Mouse (Mus musculus) testis, adult 2 months (tissue): Measurements from ENCODE around the gene Xrcc1. TPM values are rescaled to one million over a fixed set of nuclear protein-coding genes. Genes with fewer than 3 reads are reported as not detected.

Source experiments
- H3K27ac ChIP-seq: fragments of 200-500 bp; 2 replicates; pipeline ENCODE4 v1.5.1; 2012; ENCODE audit warnings: low read depth, low read length; ENCODE audit not compliant: control insufficient read depth, insufficient read depth
- H3K27me3 ChIP-seq: fragments of 200-500 bp; 2 replicates; pipeline ENCODE4 v1.6.1; 2012; ENCODE audit warnings: mild to moderate bottlenecking, low read length, moderate library complexity; ENCODE audit not compliant: control insufficient read depth, insufficient read depth
- H3K36me3 ChIP-seq: fragments of 200-500 bp; 2 replicates; pipeline ENCODE4 v1.6.1; 2012; ENCODE audit warnings: mild to moderate bottlenecking, low read length; ENCODE audit not compliant: control insufficient read depth, insufficient read depth
- H3K4me1 ChIP-seq: fragments of 200-500 bp; 2 replicates; pipeline ENCODE4 v1.6.1; 2012; ENCODE audit warnings: low read length; ENCODE audit not compliant: control insufficient read depth, insufficient read depth
- H3K4me3 ChIP-seq: fragments of 200-500 bp; 2 replicates; pipeline ENCODE4 v1.5.1; 2012; ENCODE audit warnings: low read depth, mild to moderate bottlenecking, low read length, moderate library complexity, mixed read lengths; ENCODE audit not compliant: control insufficient read depth
- CTCF ChIP-seq: fragments of 200-500 bp; IDR thresholded peaks from 2 replicates; pipeline ENCODE4 v1.5.1; 2012; ENCODE audit warnings: low read depth, mild to moderate bottlenecking, inconsistent platforms, low read length, moderate library complexity; ENCODE audit not compliant: control insufficient read depth, insufficient read depth, insufficient replicate concordance
- POLR2A ChIP-seq: fragments of 200-500 bp; IDR thresholded peaks from 2 replicates; pipeline ENCODE4 v1.6.1; 2012; ENCODE audit warnings: low read depth, mild to moderate bottlenecking, inconsistent platforms, low read length, moderate library complexity; ENCODE audit not compliant: control insufficient read depth
- polyA plus RNA-seq: library from polyadenylated mRNA; depleted of rRNA; stranded (reverse); fragments of >200 nt; gene quantifications from 2 replicates; pipeline ENCODE4 v1.2.3, GENCODE M21; 2012; rRNA removed

Xrcc1 gene
- 69.4 and 79.8 TPM in 2 replicates for polyA plus RNA-seq

GRCm38 (mm10) chr7:24546068-24546614, at the start of gene Xrcc1, which contains the start of gene Pinlyp:
Gene Xrcc1 (plus strand): TSS chr7:24546289.
Gene Pinlyp (minus strand): TSS chr7:24546118.
- H3K27me3 ChIP-seq = no peaks in the 10 kb centered on the region
- peaks cover 18% of the 10 kb centered on the region for H3K4me1 ChIP-seq
- H3K27ac ChIP-seq = peak within 1 kb of the TSS; percentile 90
- peak within 1 kb of the TSS; percentile 95 for H3K4me3 ChIP-seq
- TF ChIP-seq CTCF (no peak), POLR2A (no peak)
- no peaks in the 10 kb centered on the region for H3K36me3 ChIP-seq

- no peak overlapping the region for H3K27ac ChIP-seq
- TF ChIP-seq POLR2A = no peak
- TF ChIP-seq CTCF = no peak
- peak overlapping the region; percentile 34 for H3K4me3 ChIP-seq
- H3K27me3 ChIP-seq = no peaks in the 10 kb centered on the region
- no peaks in the 10 kb centered on the region for H3K36me3 ChIP-seq
- peaks cover 14% of the 10 kb centered on the region for H3K4me1 ChIP-seq
Observed at GRCm38 (mm10) chr7:24499856-24500577, 46.1 kb upstream of the Xrcc1 start.

- Histone ChIP-seq H3K4me1 (peaks cover 18% of the 10 kb centered on the region), H3K27ac (no peak overlapping the region), H3K36me3 (no peaks in the 10 kb centered on the region), H3K4me3 (no peak overlapping the region), H3K27me3 (no peaks in the 10 kb centered on the region)
- TF ChIP-seq CTCF = peak; percentile 46; the same call in 1 of the 2 replicates
- no peak for TF ChIP-seq POLR2A
Observed at GRCm38 (mm10) chr7:24500929-24501328, 45.2 kb upstream of the Xrcc1 start.

GRCm38 (mm10) chr7:24501492-24501891, 44.6 kb upstream of the Xrcc1 start:
- Histone ChIP-seq H3K27ac (no peak overlapping the region), H3K4me3 (no peak overlapping the region), H3K27me3 (no peaks in the 10 kb centered on the region), H3K4me1 (peaks cover 22% of the 10 kb centered on the region), H3K36me3 (no peaks in the 10 kb centered on the region)
- peak; percentile 67; the same call in 1 of the 2 replicates for TF ChIP-seq CTCF
- no peak for TF ChIP-seq POLR2A

- peaks cover 29% of the 10 kb centered on the region for H3K4me1 ChIP-seq
- H3K4me3 ChIP-seq = no peak overlapping the region
- no peak overlapping the region for H3K27ac ChIP-seq
- H3K27me3 ChIP-seq = no peaks in the 10 kb centered on the region
- H3K36me3 ChIP-seq = no peaks in the 10 kb centered on the region
- no peak for TF ChIP-seq POLR2A
- TF ChIP-seq CTCF = no peak
Observed at GRCm38 (mm10) chr7:24504004-24504403, 42.1 kb upstream of the Xrcc1 start.

GRCm38 (mm10) chr7:24504868-24505267, 41.2 kb upstream of the Xrcc1 start:
- no peak overlapping the region for H3K27ac ChIP-seq
- TF ChIP-seq POLR2A = no peak
- TF ChIP-seq CTCF = no peak
- no peaks in the 10 kb centered on the region for H3K27me3 ChIP-seq
- peaks cover 25% of the 10 kb centered on the region for H3K4me1 ChIP-seq
- H3K4me3 ChIP-seq = no peak overlapping the region
- H3K36me3 ChIP-seq = no peaks in the 10 kb centered on the region

GRCm38 (mm10) chr7:24505447-24506064, 40.5 kb upstream of the Xrcc1 start:
- Histone ChIP-seq H3K36me3 (no peaks in the 10 kb centered on the region), H3K4me3 (no peak overlapping the region), H3K4me1 (peaks cover 19% of the 10 kb centered on the region), H3K27me3 (no peaks in the 10 kb centered on the region), H3K27ac (no peak overlapping the region)
- TF ChIP-seq POLR2A = no peak
- no peak for TF ChIP-seq CTCF
